Mouse (Mus musculus) right cerebral cortex, postnatal 4 days (tissue): Measurements from ENCODE around the gene Wwox.

Experiments
- DNase-seq: peaks from one replicate; pipeline ENCODE4 v3.0.0-alpha.2; 2022

Wwox gene

DNA sequence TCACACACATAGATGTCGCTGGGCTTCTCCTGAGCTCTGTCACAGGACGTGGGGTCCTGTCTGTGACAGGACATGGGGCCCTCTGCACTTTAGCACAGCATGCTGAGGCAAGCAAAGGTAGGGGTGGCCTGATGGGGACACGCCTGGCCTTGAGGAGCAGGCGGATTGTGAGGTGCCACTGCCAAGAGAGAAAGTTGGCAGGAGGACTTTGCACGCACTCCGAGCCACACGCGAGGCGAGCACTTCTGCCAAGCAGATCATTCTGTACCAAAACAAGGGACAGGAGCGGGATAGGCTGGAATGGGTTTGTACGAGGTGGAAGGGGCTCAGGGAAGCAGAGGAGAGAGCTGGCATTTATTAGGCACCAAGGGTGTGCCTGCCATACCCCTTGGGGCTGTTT, 543.3 kb downstream of the Wwox start:
- no peak for DNase-seq

GRCm38 (mm10) chr8:114984500-114984899, 545.0 kb downstream of the Wwox start:
- no peak for DNase-seq

DNA sequence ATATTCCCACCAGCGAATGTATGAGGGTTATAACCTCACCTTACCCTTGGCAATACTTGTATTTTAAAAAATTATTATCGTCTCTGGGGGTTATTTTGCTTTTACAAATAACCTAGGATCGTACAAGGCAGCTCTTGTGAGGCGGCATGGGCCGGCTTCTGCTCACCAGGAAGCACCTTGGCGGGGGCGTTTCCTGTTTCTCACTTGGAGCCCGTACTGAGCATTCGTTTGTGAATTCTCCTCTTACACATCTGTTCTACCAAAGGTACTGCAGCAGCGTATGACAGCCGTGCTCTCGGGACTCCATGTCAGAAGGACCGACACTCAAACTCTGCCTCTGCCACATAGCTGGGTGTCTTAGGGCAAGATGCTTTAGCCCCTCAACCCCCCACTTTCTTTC, 546.5 kb downstream of the Wwox start:
- DNase-seq, result no peak

GRCm38 (mm10) chr8:114986971-114987370, 547.5 kb downstream of the Wwox start:
- DNase-seq, result peak; percentile 37

- DNase-seq, result no peak
Measured at GRCm38 (mm10) chr8:114990865-114991613, 551.6 kb downstream of the Wwox start.

- DNase-seq, result no peak
Measured at GRCm38 (mm10) chr8:115000736-115001135, 561.3 kb downstream of the Wwox start.

GRCm38 (mm10) chr8:115005021-115005420, 565.6 kb downstream of the Wwox start:
- DNase-seq, result no peak

GRCm38 (mm10) chr8:115006561-115006960, 567.1 kb downstream of the Wwox start:
- DNase-seq, result peak; percentile 12

DNA sequence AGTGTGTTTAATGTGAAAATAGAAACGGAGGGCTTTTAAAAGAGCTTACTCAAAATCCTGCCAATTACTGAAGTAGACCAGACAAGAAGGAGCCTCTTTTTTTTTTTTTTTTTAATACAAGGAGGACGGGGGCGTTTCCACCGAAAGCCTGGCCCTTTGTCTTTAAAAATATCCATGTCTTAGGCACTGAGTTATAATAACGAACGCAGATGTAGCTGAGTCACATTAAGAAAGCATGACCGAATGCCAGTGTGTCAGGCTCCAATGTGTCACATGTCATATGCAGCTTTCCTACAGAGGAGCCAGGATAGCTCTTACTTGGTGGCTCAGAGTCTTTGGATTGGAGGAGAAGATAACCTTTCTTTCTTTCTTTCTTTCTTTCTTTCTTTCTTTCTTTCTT, 567.8 kb downstream of the Wwox start:
- DNase-seq, result no peak

DNA sequence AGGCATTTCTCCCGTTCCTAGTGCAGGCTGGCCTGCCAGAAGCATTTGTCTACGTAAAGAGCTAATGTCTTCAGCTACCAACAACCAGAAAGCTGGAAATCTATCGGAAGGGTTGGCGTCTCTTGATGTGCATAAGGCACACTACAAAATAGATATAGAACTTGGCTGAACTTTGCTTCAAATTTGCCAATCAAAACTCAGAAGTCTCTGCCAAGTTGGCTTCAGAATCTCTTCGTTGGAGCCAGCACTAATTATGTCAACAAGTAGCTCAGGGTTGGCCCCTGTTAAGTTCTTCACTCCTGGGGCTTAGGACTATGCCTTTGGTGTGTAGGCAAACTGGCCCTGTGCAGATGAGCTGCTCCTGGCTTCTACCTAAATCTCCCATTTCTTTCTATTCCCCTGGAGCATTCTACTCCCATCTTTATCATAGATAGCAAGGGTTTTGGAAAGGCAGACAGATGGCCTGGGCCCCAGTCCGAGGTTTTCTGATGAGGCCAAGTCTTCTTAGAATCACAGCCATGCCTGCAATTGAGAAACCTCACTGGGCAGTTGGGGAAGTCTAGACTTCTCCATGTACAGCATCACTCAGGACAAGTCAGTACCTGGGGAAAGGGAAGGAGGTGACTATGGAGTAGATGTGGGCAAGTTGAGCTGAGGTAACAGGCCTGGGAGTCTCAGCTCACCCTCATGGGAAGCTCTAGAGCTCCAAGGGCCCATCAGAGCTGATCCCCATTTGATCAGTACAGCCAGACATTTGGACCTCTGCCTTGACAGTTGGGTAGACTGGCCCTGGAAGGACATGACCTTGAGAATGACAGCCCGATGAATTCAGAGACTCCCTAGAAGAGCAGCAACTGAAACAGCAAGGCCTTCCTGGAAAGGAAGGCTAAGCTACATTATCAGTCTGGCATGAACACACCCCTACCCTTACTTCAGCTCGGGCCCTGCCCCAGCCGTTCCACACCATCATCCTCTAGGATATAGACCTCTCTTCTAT, 569.5 kb downstream of the Wwox start:
- DNase-seq, result no peak

GRCm38 (mm10) chr8:115009897-115010768, 570.7 kb downstream of the Wwox start:
- no peak for DNase-seq

DNA sequence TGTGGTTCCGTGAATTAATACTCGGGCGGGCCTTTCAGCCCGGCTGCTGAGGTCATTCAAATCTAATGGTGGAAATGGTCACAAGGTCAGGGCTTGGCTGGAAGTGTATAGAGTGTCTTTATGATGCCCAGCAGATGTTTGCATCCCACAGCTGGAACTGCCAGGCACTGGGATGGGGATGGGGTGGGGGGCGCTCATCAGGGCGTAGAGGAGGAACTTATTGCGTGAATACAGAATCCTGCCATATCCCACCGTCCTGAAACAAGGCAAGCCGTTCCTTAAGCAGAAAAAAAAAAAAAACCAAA, 571.3 kb downstream of the Wwox start:
- DNase-seq, result no peak

GRCm38 (mm10) chr8:115019661-115020060, 580.2 kb downstream of the Wwox start:
- DNase-seq, result no peak

DNA sequence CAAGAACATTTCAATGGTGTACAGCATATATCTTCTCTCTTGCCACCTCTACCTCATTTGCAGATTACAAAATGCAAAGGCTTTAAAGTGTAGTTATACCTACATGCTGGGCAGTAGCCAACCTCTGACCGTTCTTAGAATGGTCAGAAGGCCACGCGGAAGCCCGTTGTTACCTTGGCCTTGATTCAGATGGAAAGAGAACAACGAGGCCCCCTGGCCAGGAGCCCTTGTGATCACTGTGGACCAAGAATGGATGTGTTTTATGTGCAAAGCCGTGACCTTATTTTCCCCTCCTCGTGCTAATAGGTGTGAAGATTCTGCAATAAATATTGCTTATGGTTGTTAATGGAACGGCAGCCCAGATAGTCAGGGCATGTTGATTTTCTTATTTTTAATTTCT, 582.3 kb downstream of the Wwox start:
- DNase-seq, result no peak

DNA sequence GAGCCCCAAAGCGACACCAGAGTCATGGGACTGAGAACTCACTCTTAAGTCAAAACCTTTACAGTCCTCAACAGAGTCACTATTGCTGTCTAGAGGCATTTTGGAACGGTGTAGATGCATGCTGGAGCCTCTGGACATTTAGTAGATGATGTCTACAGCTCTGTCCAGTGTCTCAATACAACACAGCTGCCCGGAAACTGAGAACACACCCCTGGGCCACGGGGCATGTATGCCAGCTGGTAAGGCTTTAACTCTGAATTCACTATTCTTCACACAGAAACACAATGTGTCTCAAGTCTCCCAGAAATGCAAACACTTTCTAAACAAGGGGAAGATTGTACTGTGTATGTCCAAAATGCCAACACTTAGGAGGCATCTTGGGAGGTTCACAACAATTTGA, 584.6 kb downstream of the Wwox start:
- no peak for DNase-seq

DNA sequence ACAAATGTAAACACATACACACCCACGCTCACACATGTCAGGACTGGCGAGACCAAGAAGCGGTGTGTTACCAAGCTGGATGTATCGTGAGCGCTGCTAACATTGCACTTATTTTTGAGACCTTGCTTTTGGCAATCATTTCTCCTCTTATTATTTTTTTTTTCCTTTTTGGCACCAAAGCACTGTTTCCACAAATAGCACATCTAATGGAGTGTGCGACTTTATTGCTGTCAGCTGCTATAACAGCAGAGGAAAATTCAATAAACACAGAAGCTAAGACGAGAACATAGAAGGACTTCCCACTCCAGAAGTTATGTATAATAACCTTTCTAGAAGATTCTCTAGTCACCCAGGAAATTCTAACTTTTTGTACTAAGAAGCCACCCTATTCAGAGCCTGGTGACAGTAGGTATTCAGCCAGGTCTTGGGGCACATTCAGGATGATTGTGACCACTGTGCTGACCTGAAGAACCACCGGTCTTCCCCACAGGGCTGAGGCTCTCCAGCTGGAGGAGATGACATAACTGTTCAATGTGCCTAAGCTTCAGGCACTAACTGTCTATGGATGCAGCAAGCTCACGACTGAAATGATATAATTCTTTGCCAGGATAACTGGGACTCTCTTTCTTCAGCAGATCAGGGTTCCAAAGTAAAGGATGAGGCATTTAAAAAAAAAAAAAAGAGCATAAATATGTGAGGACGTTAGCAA, 586.1 kb downstream of the Wwox start:
- no peak for DNase-seq

- DNase-seq, result no peak
Measured at GRCm38 (mm10) chr8:115026201-115026600, 586.7 kb downstream of the Wwox start.

- DNase-seq, result no peak
Measured at GRCm38 (mm10) chr8:115033194-115033593, 593.7 kb downstream of the Wwox start.

GRCm38 (mm10) chr8:115036016-115036415, 596.6 kb downstream of the Wwox start:
- no peak for DNase-seq

DNA sequence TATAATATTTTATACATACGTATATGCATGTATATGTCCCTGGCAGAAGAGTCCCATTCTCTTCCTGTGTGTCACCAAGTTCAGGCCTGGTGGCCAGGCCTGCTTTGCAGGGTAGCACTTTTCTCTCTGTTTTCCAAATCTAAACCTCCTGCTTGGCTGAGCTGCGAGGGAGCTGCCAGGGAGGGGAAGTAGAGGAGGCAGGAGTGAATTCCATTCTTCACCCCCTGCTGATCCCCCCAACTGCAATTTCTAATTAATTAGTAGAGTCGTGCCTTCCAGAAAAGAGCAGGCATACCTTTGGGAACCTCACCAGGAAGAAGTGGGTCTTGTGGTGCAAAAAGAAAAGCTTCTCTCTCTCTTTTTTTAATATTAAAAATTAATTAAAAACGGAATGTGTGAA, 599.0 kb downstream of the Wwox start:
- DNase-seq, result no peak

DNA sequence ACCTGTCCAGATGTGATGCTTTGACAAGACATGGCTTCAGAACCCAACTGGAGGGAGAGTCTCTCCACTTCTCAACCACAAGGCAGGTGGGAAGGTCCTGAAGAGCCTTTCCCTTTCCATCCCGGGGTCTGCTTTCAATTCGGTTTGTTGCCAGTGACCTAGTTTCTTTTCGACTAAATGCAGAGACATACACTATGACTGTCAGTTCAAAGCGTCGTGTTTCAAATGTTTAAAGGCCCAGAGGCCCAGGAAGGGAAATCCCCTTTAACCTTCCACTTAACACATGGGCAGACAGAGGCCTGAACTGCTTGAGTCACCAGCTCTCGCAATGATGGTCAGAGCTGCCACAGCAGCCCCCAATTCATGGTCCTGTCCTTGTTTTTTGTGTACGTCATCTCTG, 606.3 kb downstream of the Wwox start:
- DNase-seq, result no peak

GRCm38 (mm10) chr8:115046496-115046895, 607.0 kb downstream of the Wwox start:
- no peak for DNase-seq
